Mouse (Mus musculus) heart, embryonic 14.5 days (tissue): ENCODE data around the gene Tbata. TPM values are rescaled to one million over a fixed set of nuclear protein-coding genes. Genes with fewer than 3 reads are reported as not detected.

Experiments used
- ATAC-seq: fragments of 200-750 bp; cut with Nextera tagmentation; 2 replicates; pipeline ENCODE4 v1.8.0; 2017; ENCODE audit warnings: low read depth, moderate TSS enrichment; ENCODE audit not compliant: insufficient number of reproducible peaks, insufficient read depth, low FRiP score
- H3K27ac ChIP-seq, 2 experiments: fragments of 200-500 bp in 1 of 2; fragments of 300-500 bp in 1 of 2; sonication (generic) in 1 of 2; replicated peaks in 1 of 2; 2 replicates each; pipeline ENCODE4 v1.5.1; 2012 to 2014; ENCODE audit warnings: low read depth in 2 of 2, low read length in 2 of 2, control low read depth in 1 of 2, mild to moderate bottlenecking in 1 of 2, mixed read lengths in 1 of 2; ENCODE audit not compliant: control insufficient read depth in 1 of 2, insufficient read depth in 1 of 2
- H3K27me3 ChIP-seq: fragments of 300-500 bp; sonication (generic); 2 replicates; pipeline ENCODE4 v1.6.1; 2014; ENCODE audit warnings: mild to moderate bottlenecking, low read length, control low read depth; ENCODE audit not compliant: control insufficient read depth, insufficient read depth
- H3K36me3 ChIP-seq: fragments of 300-500 bp; sonication (generic); 2 replicates; pipeline ENCODE4 v1.6.1; 2014; ENCODE audit warnings: mild to moderate bottlenecking, control low read depth, low read length, mixed read lengths; ENCODE audit not compliant: control insufficient read depth, insufficient read depth
- H3K4me1 ChIP-seq, 2 experiments: fragments of 200-500 bp in 1 of 2; fragments of 300-500 bp in 1 of 2; sonication (generic) in 1 of 2; 2 replicates each; pipeline ENCODE4 v1.6.1; 2012 to 2014; ENCODE audit warnings: low read length in 2 of 2, control low read depth in 1 of 2, mixed read lengths in 1 of 2; ENCODE audit not compliant: control insufficient read depth in 2 of 2, insufficient read depth in 2 of 2
- H3K4me2 ChIP-seq: fragments of 300-500 bp; sonication (generic); 2 replicates; pipeline ENCODE4 v1.6.1; 2014; ENCODE audit warnings: mild to moderate bottlenecking, low read length
- H3K4me3 ChIP-seq, 2 experiments: fragments of 200-500 bp in 1 of 2; fragments of 300-500 bp in 1 of 2; sonication (generic) in 1 of 2; 2 replicates each; pipeline ENCODE4 v1.5.1; 2012 to 2014; ENCODE audit warnings: low read length in 2 of 2, mild to moderate bottlenecking in 2 of 2, control low read depth in 1 of 2, low read depth in 1 of 2, moderate library complexity in 1 of 2; ENCODE audit not compliant: control insufficient read depth in 1 of 2, insufficient read depth in 1 of 2
- H3K9ac ChIP-seq: fragments of 300-500 bp; sonication (generic); 2 replicates; pipeline ENCODE4 v1.6.1; 2014; ENCODE audit warnings: mild to moderate bottlenecking, low read length
- H3K9me3 ChIP-seq: fragments of 300-500 bp; sonication (generic); 2 replicates; pipeline ENCODE4 v1.6.1; 2016; ENCODE audit warnings: low read length, control low read depth; ENCODE audit not compliant: control insufficient read depth
- WGBS: fragments of 180-500 bp; shearing (Covaris S2); extraction: QIAGEN DNeasy Blood & Tissue Kit; methylation state at CpG from one replicate; pipeline ENCODE4 v1.1.7; 2014; 5-methylcytosine and 5-hydroxymethylcytosine counted together
- polyA plus RNA-seq: library from polyadenylated mRNA; unstranded; fragments of >200 nt; fragmentation: Nextera tagmentation; extraction: Ambion mirVana; gene quantifications from 2 replicates; pipeline ENCODE4 v1.2.1, GENCODE M21; 2014

The Tbata gene
- polyA plus RNA-seq, 1 experiment from 2014 or later, result not detected

DNA sequence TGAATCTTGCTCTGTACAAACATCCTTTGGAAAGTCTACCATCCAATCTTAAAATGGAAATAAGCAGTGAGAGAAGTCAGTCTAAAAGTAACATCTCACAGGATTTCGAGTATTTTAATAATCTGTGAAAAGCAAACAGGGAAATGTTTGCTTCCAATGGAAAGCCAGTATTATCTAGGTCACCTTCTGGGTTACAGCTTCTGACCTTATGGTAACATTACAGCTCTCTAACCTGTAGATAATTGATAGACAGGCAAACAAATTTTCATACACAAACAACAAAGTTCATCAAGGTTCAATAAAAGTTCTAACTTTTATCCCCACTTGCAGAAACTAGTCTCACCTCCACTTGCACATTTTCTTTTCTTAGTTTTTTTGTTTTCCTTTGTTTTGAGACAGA, 34.2 kb upstream of the Tbata start:
- Histone ChIP-seq H3K9me3 (no peaks in the 10 kb centered on the region), H3K27ac (no peak overlapping the region), H3K4me2 (no peak overlapping the region), H3K9ac (no peak overlapping the region), H3K36me3 (peaks cover 26% of the 10 kb centered on the region), H3K4me1 (no peaks in the 10 kb centered on the region), H3K27me3 (no peaks in the 10 kb centered on the region), H3K4me3 (no peak overlapping the region)
- 63% methylated on average over 1 of the region's 1 CpGs for WGBS
- no peak for ATAC-seq

DNA sequence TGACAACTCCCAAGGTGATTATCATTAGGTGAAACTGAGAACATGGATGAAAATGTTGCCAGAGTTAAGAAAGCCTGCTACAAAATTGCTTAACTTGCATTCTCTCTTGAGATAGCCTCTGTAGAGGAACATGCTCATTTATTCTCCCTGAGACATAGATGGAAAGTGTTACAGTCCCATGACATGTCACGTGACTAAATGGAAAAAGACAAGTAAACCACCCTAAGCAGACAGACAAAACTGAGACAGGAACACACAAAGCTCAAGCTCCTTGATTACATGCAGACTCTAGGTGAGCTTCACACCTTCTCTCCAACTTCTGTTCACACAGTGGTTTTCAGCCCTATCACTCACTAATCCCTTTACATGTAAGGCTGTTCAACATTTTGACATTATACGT, 28.4 kb upstream of the Tbata start:
- H3K9me3 ChIP-seq, result no peaks in the 10 kb centered on the region
- H3K27me3 ChIP-seq, result no peaks in the 10 kb centered on the region
- H3K9ac ChIP-seq, result no peak overlapping the region
- no peak overlapping the region for H3K4me2 ChIP-seq
- H3K4me1 ChIP-seq, result peaks cover 0 to 5% of the 10 kb centered on the region in 2 experiments; a peak in 1 of 4 replicates
- peaks cover 21% of the 10 kb centered on the region for H3K36me3 ChIP-seq
- no peak for ATAC-seq
- WGBS, result 83% methylated on average over 2 of the region's 2 CpGs
- no peak overlapping the region for H3K4me3 ChIP-seq
- no peak overlapping the region for H3K27ac ChIP-seq

DNA sequence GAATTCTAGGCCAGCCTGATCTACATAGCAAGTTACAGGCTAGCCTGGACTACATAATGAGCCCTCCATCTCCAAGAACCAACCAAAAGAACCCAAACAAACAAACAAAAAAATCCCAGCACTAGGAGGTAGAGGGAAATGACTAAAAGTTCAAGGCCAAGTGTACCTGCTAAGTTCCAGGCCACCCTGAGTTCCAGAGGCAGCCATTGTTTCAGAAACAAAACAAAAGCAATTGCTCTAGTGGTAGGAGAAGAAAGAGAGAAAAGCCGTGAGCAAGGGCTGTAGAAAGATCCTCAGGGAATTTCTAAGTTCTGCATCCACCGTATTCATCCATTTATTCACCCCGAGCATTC, 26.0 kb upstream of the Tbata start:
- peak overlapping the region; percentile 72 to 92 for H3K27ac ChIP-seq
- peak overlapping the region; percentile 69 to 87 for H3K4me3 ChIP-seq
- H3K4me1 ChIP-seq, result peaks cover 0 to 5% of the 10 kb centered on the region in 2 experiments; a peak in 2 of 4 replicates
- H3K9ac ChIP-seq, result peak overlapping the region; percentile 93
- peak overlapping the region; percentile 98 for H3K4me2 ChIP-seq
- H3K9me3 ChIP-seq, result no peaks in the 10 kb centered on the region
- no peak for ATAC-seq
- 3% methylated on average over 3 of the region's 3 CpGs for WGBS
- H3K36me3 ChIP-seq, result peaks cover 16% of the 10 kb centered on the region; the same call in 1 of the 2 replicates
- H3K27me3 ChIP-seq, result no peaks in the 10 kb centered on the region

DNA sequence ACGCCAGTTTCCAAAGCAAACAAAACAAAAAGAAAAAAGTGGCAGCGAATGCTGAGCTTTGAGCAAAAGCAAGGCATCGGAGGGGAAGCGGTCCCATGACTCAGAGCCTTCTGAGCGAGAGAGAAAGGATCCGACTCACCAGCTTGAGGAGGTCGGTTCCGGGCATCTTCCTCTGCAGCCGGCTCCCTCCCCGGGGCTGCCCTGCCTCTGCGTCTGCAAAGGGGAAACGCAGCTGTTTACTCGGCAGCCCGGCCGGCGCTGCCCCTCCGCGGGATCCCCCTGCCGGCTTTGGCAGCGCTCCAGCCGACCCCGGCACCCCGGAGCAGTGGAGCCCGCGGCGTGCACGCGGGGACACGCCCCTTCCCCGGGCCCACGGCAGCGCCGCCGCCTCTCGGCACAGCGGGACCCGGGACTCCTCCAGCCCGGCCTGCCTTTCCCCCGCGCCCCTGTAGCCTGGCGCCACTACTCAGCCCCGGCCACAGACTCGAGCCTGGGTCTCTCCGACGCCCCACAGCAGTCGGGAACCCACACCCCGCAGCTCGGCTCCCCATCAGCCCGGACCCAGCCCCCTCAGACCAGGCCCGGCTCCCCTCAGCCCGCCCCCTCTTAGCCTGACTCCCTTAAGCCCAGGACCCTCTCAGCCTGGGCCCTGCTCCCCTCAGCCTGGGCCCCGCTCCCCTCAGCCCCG, 25.5 kb upstream of the Tbata start:
- WGBS, result under 1% methylated on average over 51 of the region's 53 CpGs
- Histone ChIP-seq H3K9ac (peak overlapping the region; percentile 93), H3K27ac (peak overlapping the region; percentile 72 to 92), H3K4me2 (peak overlapping the region; percentile 98), H3K27me3 (no peaks in the 10 kb centered on the region), H3K4me1 (peaks cover 0 to 5% of the 10 kb centered on the region in 2 experiments; a peak in 2 of 4 replicates), H3K9me3 (no peaks in the 10 kb centered on the region), H3K4me3 (peak overlapping the region; percentile 69 to 87), H3K36me3 (peaks cover 16% of the 10 kb centered on the region; the same call in 1 of the 2 replicates)
- peak; percentile 36 for ATAC-seq

DNA sequence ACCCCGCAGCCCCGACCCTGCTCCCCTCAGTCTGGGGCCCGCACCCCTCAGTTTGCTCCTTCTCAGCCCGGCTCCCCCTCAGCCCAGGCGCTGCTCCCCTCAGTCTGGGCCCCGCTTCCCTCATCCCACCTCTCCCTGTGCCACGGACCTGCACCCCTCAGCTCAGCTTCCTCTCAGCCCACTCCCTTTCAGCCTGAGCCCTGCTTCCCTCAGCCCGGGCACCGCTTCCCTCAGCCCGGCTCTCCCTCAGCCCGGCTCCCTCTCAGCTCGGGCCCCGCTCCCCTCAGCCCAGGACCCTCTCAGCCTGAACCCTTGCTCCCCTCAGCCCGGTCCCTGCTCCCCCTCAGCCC, 25.0 kb upstream of the Tbata start:
- Histone ChIP-seq H3K4me1 (peaks cover 0 to 5% of the 10 kb centered on the region in 2 experiments; a peak in 2 of 4 replicates), H3K27ac (peak overlapping the region; percentile 81 to 92), H3K9ac (peak overlapping the region; percentile 93), H3K4me3 (peak overlapping the region; percentile 69 to 87), H3K36me3 (peaks cover 11% of the 10 kb centered on the region; the same call in 1 of the 2 replicates), H3K4me2 (peak overlapping the region; percentile 98), H3K9me3 (no peaks in the 10 kb centered on the region), H3K27me3 (no peaks in the 10 kb centered on the region)
- 1% methylated on average over 13 of the region's 14 CpGs for WGBS
- ATAC-seq, result peak; percentile 44

DNA sequence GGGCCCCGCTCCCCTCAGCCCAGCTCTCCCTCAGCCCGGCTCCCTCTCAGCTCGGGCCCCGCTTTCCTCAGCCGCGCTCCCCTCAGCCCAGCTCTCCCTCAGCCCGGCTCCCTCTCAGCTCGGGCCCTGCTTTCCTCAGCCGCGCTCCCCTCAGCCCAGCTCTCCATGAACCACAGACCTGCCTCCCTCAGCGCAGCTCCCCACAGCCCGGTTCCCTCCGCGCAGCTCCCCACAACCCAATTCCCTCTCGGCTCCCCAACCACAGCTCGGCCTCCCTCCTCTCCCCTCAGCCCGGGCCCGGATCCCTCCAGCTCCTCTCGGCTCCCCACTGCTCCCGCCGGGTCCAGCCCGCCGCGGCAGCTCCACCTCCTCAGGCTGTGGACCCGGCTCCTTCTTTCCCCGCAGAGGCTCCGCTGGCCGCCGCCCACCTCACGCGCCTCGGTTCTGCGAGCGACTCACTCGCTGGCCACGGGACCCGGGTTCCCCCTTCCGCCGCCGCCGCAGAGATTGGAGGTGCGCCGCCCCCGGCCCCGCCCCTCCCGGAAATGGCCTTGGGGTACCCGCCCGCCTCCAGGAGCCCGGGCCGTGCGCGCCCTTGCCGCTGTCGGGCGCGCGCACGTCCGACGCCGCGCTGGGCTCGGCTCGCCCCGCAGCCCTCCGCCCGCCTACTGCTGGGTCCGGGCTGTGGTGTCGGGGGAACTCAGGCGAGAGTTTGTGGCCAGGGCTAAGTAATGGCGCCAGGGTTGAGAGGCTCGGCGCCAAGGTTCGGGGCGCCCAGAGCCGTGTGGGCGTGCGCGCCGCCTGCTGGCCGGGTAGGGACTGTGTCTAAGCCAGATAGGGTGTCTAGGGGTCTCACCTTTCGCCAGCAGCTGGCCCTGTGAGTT, 24.4 kb upstream of the Tbata start, which contains the start of gene Sgpl1:
Sgpl1 (minus strand) TSS at position 547 of the 884 bp plus-strand sequence.
- Histone ChIP-seq H3K9ac (peak within 1 kb of the TSS; percentile 93), H3K36me3 (peaks cover 7% of the 10 kb centered on the region; the same call in 1 of the 2 replicates), H3K27me3 (no peaks in the 10 kb centered on the region), H3K4me1 (peaks cover 0 to 5% of the 10 kb centered on the region in 2 experiments; a peak in 2 of 4 replicates), H3K9me3 (no peaks in the 10 kb centered on the region), H3K4me2 (peak within 1 kb of the TSS; percentile 98), H3K27ac (peak within 1 kb of the TSS; percentile 83 to 92), H3K4me3 (peak within 1 kb of the TSS; percentile 69 to 87)
- peak; percentile 84 for ATAC-seq
- WGBS, result under 1% methylated on average over 78 of the region's 82 CpGs

DNA sequence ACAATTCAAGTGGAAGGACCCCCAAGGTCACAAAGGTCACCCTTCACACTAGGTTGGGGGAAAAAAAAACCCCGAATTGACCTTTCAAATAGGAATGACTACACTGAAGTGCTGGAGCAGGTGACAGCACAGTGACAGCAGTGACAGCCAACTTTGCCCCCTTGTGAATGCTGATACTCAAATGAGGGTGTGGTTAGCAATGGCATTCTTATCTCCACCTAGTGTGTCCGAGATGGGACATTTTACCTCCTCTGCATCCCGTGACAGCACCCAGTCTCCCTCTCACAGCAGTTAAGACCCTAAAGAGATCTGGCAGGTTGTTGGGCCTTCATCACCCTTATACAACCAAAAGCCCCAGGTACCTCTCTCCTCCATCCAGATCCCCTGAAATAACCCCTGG, 22.3 kb upstream of the Tbata start:
- Histone ChIP-seq H3K4me3 (no peak overlapping the region), H3K9me3 (no peaks in the 10 kb centered on the region), H3K27ac (no peak overlapping the region), H3K4me2 (no peak overlapping the region), H3K4me1 (peaks cover 0 to 5% of the 10 kb centered on the region in 2 experiments; a peak in 2 of 4 replicates), H3K27me3 (no peaks in the 10 kb centered on the region), H3K36me3 (no peaks in the 10 kb centered on the region), H3K9ac (no peak overlapping the region)
- 30% methylated on average over 3 of the region's 3 CpGs for WGBS
- no peak for ATAC-seq
